Mouse (Mus musculus): ENCODE measurements around the gene Tmc6.

DNA sequence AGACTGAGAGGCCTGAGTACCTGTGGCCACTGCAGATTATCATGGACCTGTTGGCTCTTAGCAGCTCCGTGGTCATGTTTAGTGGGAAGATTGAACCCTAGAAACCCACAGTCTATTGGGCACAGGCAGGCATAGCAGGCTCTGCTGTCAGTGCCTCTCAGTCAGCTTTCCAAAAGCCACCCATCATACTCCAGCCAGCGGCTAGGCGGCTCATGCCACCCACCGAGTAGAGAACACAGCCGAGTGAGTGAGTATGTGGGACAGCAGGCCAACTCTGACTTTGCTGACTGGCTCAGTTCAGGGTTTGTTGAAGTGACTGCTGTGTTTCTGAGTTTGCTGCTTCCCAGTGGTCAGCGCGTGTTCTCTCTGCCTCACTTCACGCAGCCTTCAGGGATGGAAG, 39.8 kb downstream of the Tmc6 start:
- TF ChIP-seq POLR2A (IDR thresholded peaks at IDR 0.05; ENCODE audit: low read depth, low read length), result no peak
- TF ChIP-seq MYC (IDR thresholded peaks at IDR 0.05; ENCODE audit: low read depth, low read length), result no peak
- no peak for TF ChIP-seq EP300 (IDR thresholded peaks at IDR 0.05; ENCODE audit: low read length)
- TF ChIP-seq HCFC1 (IDR thresholded peaks at IDR 0.05; ENCODE audit: low read depth, low read length), result no peak

Measured in CH12.LX (cell line).